Mouse (Mus musculus): ENCODE results near the gene Dnajc3.
"Not testable (repeated sequence)": the region's sequence is repeated elsewhere in the genome, so short reads cannot be mapped to it uniquely, and the experiment has no call there.

Gene Dnajc3

GRCm38 (mm10) chr14:118931181-118931580 lies 6.6 kb upstream of the Dnajc3 start:
- no peak for DNase-seq (ENCODE audit: low spot score)

GRCm38 (mm10) chr14:118932956-118933355 lies 4.8 kb upstream of the Dnajc3 start:
- no peak for DNase-seq (ENCODE audit: low spot score)

- no peak for DNase-seq (ENCODE audit: low spot score)
These were observed 3.1 kb upstream of the Dnajc3 start for GRCm38 (mm10) chr14:118934686-118935085.

- DNase-seq (ENCODE audit: low spot score) = no peak
These were observed 1.5 kb upstream of the Dnajc3 start for GRCm38 (mm10) chr14:118936236-118936635.

GRCm38 (mm10) chr14:118936952-118937351 lies 824 bp upstream of the Dnajc3 start:
- DNase-seq (ENCODE audit: low spot score) = no peak

GRCm38 (mm10) chr14:118938551-118938950 lies 775 bp downstream of the Dnajc3 start:
- DNase-seq (ENCODE audit: low spot score) = no peak

- no peak for DNase-seq (ENCODE audit: low spot score)
These were observed 3.2 kb downstream of the Dnajc3 start for GRCm38 (mm10) chr14:118940796-118941495.

- DNase-seq (ENCODE audit: low spot score) = no peak
These were observed 4.3 kb downstream of the Dnajc3 start for GRCm38 (mm10) chr14:118942076-118942475.

GRCm38 (mm10) chr14:118944702-118945101 lies 6.9 kb downstream of the Dnajc3 start:
- no peak for DNase-seq (ENCODE audit: low spot score)

- DNase-seq (ENCODE audit: low spot score) = no peak
These were observed 11.1 kb downstream of the Dnajc3 start for GRCm38 (mm10) chr14:118948841-118949240.

GRCm38 (mm10) chr14:118951912-118952583 lies 14.3 kb downstream of the Dnajc3 start:
- DNase-seq (ENCODE audit: low spot score) = no peak

GRCm38 (mm10) chr14:118958010-118958409 lies 20.2 kb downstream of the Dnajc3 start:
- no peak for DNase-seq (ENCODE audit: low spot score)

- DNase-seq (ENCODE audit: low spot score) = no peak
These were observed 27.7 kb downstream of the Dnajc3 start for GRCm38 (mm10) chr14:118965356-118966000.

- no peak for DNase-seq (ENCODE audit: low spot score)
These were observed 29.9 kb downstream of the Dnajc3 start for GRCm38 (mm10) chr14:118967646-118968045.

GRCm38 (mm10) chr14:118972268-118972667 lies 34.5 kb downstream of the Dnajc3 start:
- DNase-seq (ENCODE audit: low spot score) = no peak

GRCm38 (mm10) chr14:118977136-118977816 lies 39.5 kb downstream of the Dnajc3 start:
- no peak for DNase-seq (ENCODE audit: low spot score)

GRCm38 (mm10) chr14:118979571-118980325 lies 42.0 kb downstream of the Dnajc3 start:
- no peak for DNase-seq (ENCODE audit: low spot score)

GRCm38 (mm10) chr14:118980358-118980757 lies 42.6 kb downstream of the Dnajc3 start:
- no peak for DNase-seq (ENCODE audit: low spot score)

GRCm38 (mm10) chr14:118980890-118981289 lies 43.1 kb downstream of the Dnajc3 start:
- no peak for DNase-seq (ENCODE audit: low spot score)

GRCm38 (mm10) chr14:118981711-118982428 lies 44.1 kb downstream of the Dnajc3 start:
- not testable (repeated sequence) for DNase-seq (ENCODE audit: low spot score)

GRCm38 (mm10) chr14:118982429-118983045 lies 44.8 kb downstream of the Dnajc3 start:
- DNase-seq (ENCODE audit: low spot score) = not testable (repeated sequence)

All from testis, postnatal 10 days (tissue).